Mouse (Mus musculus) ES-E14 (cell line): ENCODE measurements around the gene Fxyd5.

Experiments used
- CHD2 ChIP-seq: IDR thresholded peaks from 2 replicates; pipeline ENCODE4 v1.6.1; 2014; ENCODE audit warnings: mild to moderate bottlenecking, low read depth, low read length, inconsistent platforms
- HCFC1 ChIP-seq: IDR thresholded peaks from 2 replicates; pipeline ENCODE4 v1.6.1; 2012; ENCODE audit warnings: low read length, inconsistent platforms, borderline replicate concordance; ENCODE audit not compliant: insufficient read depth
- MAFK ChIP-seq: IDR thresholded peaks from 2 replicates; pipeline ENCODE4 v1.6.1; 2014; ENCODE audit warnings: mild to moderate bottlenecking, low read depth, low read length, inconsistent platforms; ENCODE audit not compliant: insufficient read depth
- ZC3H11A ChIP-seq: IDR thresholded peaks from 2 replicates; pipeline ENCODE4 v1.6.1; 2012; ENCODE audit warnings: low read depth, mild to moderate bottlenecking, inconsistent platforms, low read length, borderline replicate concordance
- ZNF384 ChIP-seq: IDR thresholded peaks from 2 replicates; pipeline ENCODE4 v1.6.1; 2012; ENCODE audit warnings: low read depth, low read length, inconsistent platforms

- TF ChIP-seq ZNF384 (no peak), ZC3H11A (no peak), MAFK (no peak), HCFC1 (no peak), CHD2 (no peak)
Measured at GRCm38 (mm10) chr7:31041023-31041407, 1.3 kb downstream of the Fxyd5 start.
